Mouse (Mus musculus) testis, adult 2 months (tissue): ENCODE measurements around the gene Pgd.

Experiments
- CTCF ChIP-seq: fragments of 200-500 bp; IDR thresholded peaks from 2 replicates; pipeline ENCODE4 v1.5.1; 2012; ENCODE audit warnings: low read depth, mild to moderate bottlenecking, inconsistent platforms, low read length, moderate library complexity; ENCODE audit not compliant: control insufficient read depth, insufficient read depth, insufficient replicate concordance
- POLR2A ChIP-seq: fragments of 200-500 bp; IDR thresholded peaks from 2 replicates; pipeline ENCODE4 v1.6.1; 2012; ENCODE audit warnings: low read depth, mild to moderate bottlenecking, inconsistent platforms, low read length, moderate library complexity; ENCODE audit not compliant: control insufficient read depth

GRCm38 (mm10) chr4:149125341-149126114, 41.0 kb downstream of the Pgd start:
- TF ChIP-seq CTCF (no peak), POLR2A (no peak)
